27 mouse cellular contexts compared by ENCODE assay signal in genomic region chr13:42544536-42545094, GRCm38 (mm10).
A peak's percentile ranks its signal among the peaks of the same experiment; 100 is the strongest.
DNase-seq lines count a peak whose midpoint lies in the region; ATAC-seq and TF ChIP-seq lines count a peak whose summit lies in the region.
"Had no signal": no experiment of that assay in that cellular context is flagged by ENCODE, and none has a peak within 500 bp of the region (broad histone marks: within the 10 kb centered on the region; RNA-seq: fewer than 3 reads in every experiment).

No protein-coding gene starts in this region.

- no peak overlapping the region for H3K4me3 ChIP-seq in heart, embryonic 13.5 days
- no peak overlapping the region for H3K4me3 ChIP-seq in kidney, embryonic 14.5 days (ENCODE audit: low read length)
- no peak overlapping the region for H3K4me3 ChIP-seq in cerebellum, adult 2 months (replicated peaks; ENCODE audit: insufficient read depth, low read depth, low read length)
- H3K4me3 ChIP-seq in hindbrain, embryonic 14.5 days (replicated peaks; ENCODE audit: low read length) = no peak overlapping the region
- H3K4me3 ChIP-seq: embryonic facial prominence, embryonic 10.5 days; heart, embryonic 10.5 days; hindbrain, embryonic 13.5 days; left cerebral cortex, adult 2 months; liver, embryonic 13.5 days; megakaryocyte, embryonic 14.5 days; midbrain, embryonic 15.5 days; neural tube, embryonic 13.5 days had no signal

- H3K4me2 ChIP-seq in heart, embryonic 13.5 days = no peak overlapping the region
- H3K4me2 ChIP-seq in kidney, embryonic 14.5 days (replicated peaks; ENCODE audit: low read depth, low read length) = no peak overlapping the region
- no peak overlapping the region for H3K4me2 ChIP-seq in hindbrain, embryonic 14.5 days (replicated peaks)
- H3K4me2 ChIP-seq: hindbrain, embryonic 13.5 days; liver, embryonic 13.5 days; midbrain, embryonic 15.5 days; neural tube, embryonic 13.5 days had no signal

- no peak overlapping the region for H3K27ac ChIP-seq in heart, embryonic 13.5 days (replicated peaks)
- no peak overlapping the region for H3K27ac ChIP-seq in kidney, embryonic 14.5 days (ENCODE audit: low read depth, low read length)
- H3K27ac ChIP-seq in cerebellum, adult 2 months (ENCODE audit: insufficient read depth, low read length) = no peak overlapping the region
- no peak overlapping the region for H3K27ac ChIP-seq in hindbrain, embryonic 14.5 days
- H3K27ac ChIP-seq: embryonic facial prominence, embryonic 10.5 days; heart, embryonic 10.5 days; hindbrain, embryonic 13.5 days; left cerebral cortex, adult 2 months; liver, embryonic 13.5 days; midbrain, embryonic 15.5 days; neural tube, embryonic 13.5 days had no signal

- H3K9ac ChIP-seq in heart, embryonic 13.5 days = no peak overlapping the region
- H3K9ac ChIP-seq in kidney, embryonic 14.5 days (ENCODE audit: low read depth, low read length) = no peak overlapping the region
- no peak overlapping the region for H3K9ac ChIP-seq in hindbrain, embryonic 14.5 days
- H3K9ac ChIP-seq: hindbrain, embryonic 13.5 days; liver, embryonic 13.5 days; midbrain, embryonic 15.5 days; neural tube, embryonic 13.5 days had no signal

- WGBS in heart, embryonic 13.5 days = 56% methylated on average over 4 of the region's 4 CpGs
- WGBS in kidney, embryonic 14.5 days = 22% methylated on average over 4 of the region's 4 CpGs
- 88% methylated on average over 4 of the region's 4 CpGs for WGBS in cerebellum, adult 2 months
- WGBS in hindbrain, embryonic 14.5 days = 74% methylated on average over 4 of the region's 4 CpGs

- TF ChIP-seq POLR2A in cerebellum, adult 2 months (IDR thresholded peaks at IDR 0.05; ENCODE audit: borderline replicate concordance, insufficient read depth, low read length) = no peak

- H3K9me3 ChIP-seq in heart, embryonic 13.5 days = peaks cover 12% of the 10 kb centered on the region
- H3K9me3 ChIP-seq in kidney, embryonic 14.5 days (ENCODE audit: control insufficient read depth, low read length) = peaks cover 5% of the 10 kb centered on the region
- peaks cover 7% of the 10 kb centered on the region; the same call in 1 of the 2 replicates for H3K9me3 ChIP-seq in hindbrain, embryonic 14.5 days (ENCODE audit: control insufficient read depth, low read length)
- H3K9me3 ChIP-seq: liver, embryonic 13.5 days; neural tube, embryonic 13.5 days had no signal

- H3K4me1 ChIP-seq in heart, embryonic 13.5 days = peaks cover 21% of the 10 kb centered on the region
- H3K4me1 ChIP-seq in kidney, embryonic 14.5 days (ENCODE audit: control insufficient read depth, insufficient read depth, low read length) = 0 out of 2 replicates have a peak, but pooled peaks cover 4% of the 10 kb centered on the region
- H3K4me1 ChIP-seq in cerebellum, adult 2 months (ENCODE audit: control insufficient read depth, insufficient read depth, low read length) = no peaks in the 10 kb centered on the region
- H3K4me1 ChIP-seq in hindbrain, embryonic 14.5 days (replicated peaks; ENCODE audit: control insufficient read depth, insufficient read depth, low read length) = no peaks in the 10 kb centered on the region
- H3K4me1 ChIP-seq: hindbrain, embryonic 13.5 days; liver, embryonic 13.5 days; megakaryocyte, embryonic 14.5 days; midbrain, embryonic 15.5 days; neural tube, embryonic 13.5 days had no signal

- no peaks in the 10 kb centered on the region for H3K27me3 ChIP-seq in heart, embryonic 13.5 days (replicated peaks)
- no peaks in the 10 kb centered on the region for H3K27me3 ChIP-seq in kidney, embryonic 14.5 days (ENCODE audit: control insufficient read depth, insufficient read depth, low read length)
- no peaks in the 10 kb centered on the region for H3K27me3 ChIP-seq in cerebellum, adult 2 months (ENCODE audit: control insufficient read depth, insufficient read depth, low read length)
- no peaks in the 10 kb centered on the region for H3K27me3 ChIP-seq in hindbrain, embryonic 14.5 days (ENCODE audit: control insufficient read depth, insufficient read depth, low read length)
- H3K27me3 ChIP-seq: hindbrain, embryonic 13.5 days; liver, embryonic 13.5 days; megakaryocyte, embryonic 14.5 days; midbrain, embryonic 15.5 days; neural tube, embryonic 13.5 days had no signal

- DNase-seq in heart, adult 18-20 months = no peak
- DNase-seq in kidney, adult 11 months = peak; percentile 35
- peak; percentile 28 to 53 for DNase-seq in kidney, postnatal 25 days
- DNase-seq in right cerebral cortex, postnatal 25 days = no peak
- DNase-seq in cerebellum, adult 2 months = no peak
- no peak for DNase-seq in hindbrain, embryonic 14.5 days (ENCODE audit: low spot score)
- DNase-seq: cerebellum, adult 11-12 months; cerebellum, postnatal 14 days; gastrocnemius, postnatal 25 days; heart, postnatal 36 days; liver, embryonic 13.5 days; lung, adult 2 months; lung, postnatal 36 days; retina, postnatal 1 day; thymus, postnatal 14 days had no signal

- H3K36me3 ChIP-seq in heart, embryonic 13.5 days = no peaks in the 10 kb centered on the region
- H3K36me3 ChIP-seq in kidney, embryonic 14.5 days (ENCODE audit: control insufficient read depth, insufficient read depth, low read length) = no peaks in the 10 kb centered on the region
- no peaks in the 10 kb centered on the region for H3K36me3 ChIP-seq in hindbrain, embryonic 14.5 days (replicated peaks; ENCODE audit: control insufficient read depth, insufficient read depth)
- H3K36me3 ChIP-seq: embryonic facial prominence, embryonic 10.5 days; heart, embryonic 10.5 days; hindbrain, embryonic 13.5 days; liver, embryonic 13.5 days; midbrain, embryonic 15.5 days; neural tube, embryonic 13.5 days had no signal

- ATAC-seq in heart, embryonic 13.5 days (ENCODE audit: extremely low read depth, insufficient number of reproducible peaks, low FRiP score, low TSS enrichment) = peak; percentile 25; the same call in 1 of the 2 replicates
- ATAC-seq in kidney, embryonic 14.5 days (ENCODE audit: low FRiP score, low TSS enrichment) = peak; percentile 76
- no peak for ATAC-seq in hindbrain, embryonic 14.5 days (ENCODE audit: low FRiP score)
- ATAC-seq: CD4-positive, CD25-positive, alpha-beta regulatory T cell, adult 4 months; forebrain, embryonic 16.5 days; inflammation-experienced regulatory T-cells, adult 6 months; midbrain, embryonic 15.5 days had no signal

- no peak for TF ChIP-seq CTCF in cerebellum, adult 2 months (IDR thresholded peaks at IDR 0.05; ENCODE audit: borderline replicate concordance, insufficient read depth, low read depth, low read length)

Comparison
In these comparisons a context has a peak if more than half of its experiments do, and no peak if none do; other contexts are left out.
1. DNase-seq: peak in kidney, adult 11 months (single experiment) and kidney, postnatal 25 days (2 of 2); none in heart, adult 18-20 months (0 of 2), right cerebral cortex, postnatal 25 days (single experiment), cerebellum, adult 2 months (0 of 2) and hindbrain, embryonic 14.5 days (single experiment).